Mouse (Mus musculus) olfactory bulb, adult 2 months (tissue): Measurements from ENCODE around the gene Reck.

ENCODE experiments used
- CTCF ChIP-seq: fragments of 200-500 bp; IDR thresholded peaks from 2 replicates; pipeline ENCODE4 v1.5.1; 2012; ENCODE audit warnings: low read depth, mild to moderate bottlenecking, low read length, moderate library complexity; ENCODE audit not compliant: insufficient read depth
- POLR2A ChIP-seq: fragments of 200-500 bp; IDR thresholded peaks from 2 replicates; pipeline ENCODE4 v1.6.1; 2012; ENCODE audit warnings: mild to moderate bottlenecking, low read depth, low read length, moderate library complexity; ENCODE audit not compliant: insufficient read depth

DNA sequence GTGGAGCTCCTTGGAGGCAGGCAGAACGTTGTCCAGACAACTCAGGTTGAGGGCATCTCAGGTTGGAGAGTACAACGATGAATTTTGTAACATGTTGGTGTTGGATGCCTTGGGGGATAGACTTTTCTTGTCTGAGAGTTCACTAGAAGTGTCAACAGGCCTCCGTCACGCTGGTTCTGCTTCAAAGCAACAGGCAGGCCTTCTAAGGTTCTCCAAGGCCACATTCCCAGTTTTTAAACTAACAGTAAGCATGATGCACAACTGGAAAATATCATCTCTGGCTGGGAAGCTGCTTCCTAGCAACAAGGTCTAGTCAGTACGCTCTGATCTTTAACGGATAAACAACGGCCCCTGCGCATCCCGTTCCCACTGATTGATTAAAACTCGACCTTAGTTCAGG is 5.5 kb upstream of the Reck start:
- TF ChIP-seq CTCF (no peak), POLR2A (no peak)
